12 mouse cellular contexts compared by ENCODE assay signal in genomic region chr5:89043846-89044245, GRCm38 (mm10).
DNase-seq lines count a peak whose midpoint lies in the region; ATAC-seq and TF ChIP-seq lines count a peak whose summit lies in the region.
"Had no signal": no experiment of that assay in that cellular context is flagged by ENCODE, and none has a peak within 500 bp of the region (broad histone marks: within the 10 kb centered on the region; RNA-seq: fewer than 3 reads in every experiment).

No protein-coding gene starts in this region.

- H3K4me2 ChIP-seq in forebrain, embryonic 15.5 days (replicated peaks): no peak overlapping the region
- no peak overlapping the region for H3K4me2 ChIP-seq in forebrain, embryonic 12.5 days
- no peak overlapping the region for H3K4me2 ChIP-seq in lung, embryonic 14.5 days
- no peak overlapping the region for H3K4me2 ChIP-seq in forebrain, embryonic 16.5 days (ENCODE audit: low read length)
- H3K4me2 ChIP-seq in limb, embryonic 13.5 days (replicated peaks): no peak overlapping the region
- H3K4me2 ChIP-seq: kidney, embryonic 15.5 days had no signal

- ATAC-seq in forebrain, embryonic 15.5 days (replicated peaks): peak; percentile 83
- no peak for ATAC-seq in forebrain, embryonic 12.5 days (ENCODE audit: low FRiP score)
- peak; percentile 91 for ATAC-seq in lung, embryonic 14.5 days (ENCODE audit: insufficient read depth)
- peak; percentile 88 for ATAC-seq in forebrain, embryonic 16.5 days
- peak; percentile 76 for ATAC-seq in limb, embryonic 13.5 days (ENCODE audit: low FRiP score, low read depth)

- 30% methylated on average over 5 of the region's 5 CpGs for WGBS in forebrain, embryonic 15.5 days
- 61% methylated on average over 5 of the region's 5 CpGs for WGBS in forebrain, embryonic 12.5 days
- 13% methylated on average over 5 of the region's 5 CpGs for WGBS in lung, embryonic 14.5 days
- WGBS in forebrain, embryonic 16.5 days: 24% methylated on average over 5 of the region's 5 CpGs
- 13% methylated on average over 5 of the region's 5 CpGs for WGBS in limb, embryonic 13.5 days

- H3K4me3 ChIP-seq in forebrain, embryonic 15.5 days: no peak overlapping the region
- no peak overlapping the region for H3K4me3 ChIP-seq in forebrain, embryonic 12.5 days (replicated peaks)
- no peak overlapping the region for H3K4me3 ChIP-seq in lung, embryonic 14.5 days (ENCODE audit: low read depth, low read length)
- no peak overlapping the region for H3K4me3 ChIP-seq in forebrain, embryonic 16.5 days (replicated peaks; ENCODE audit: low read length)
- H3K4me3 ChIP-seq in limb, embryonic 13.5 days: no peak overlapping the region
- H3K4me3 ChIP-seq: erythroblast, embryonic 14.5 days; kidney, embryonic 15.5 days had no signal

- peaks cover 18% of the 10 kb centered on the region for H3K4me1 ChIP-seq in forebrain, embryonic 15.5 days
- H3K4me1 ChIP-seq in forebrain, embryonic 12.5 days: no peaks in the 10 kb centered on the region
- peaks cover 9% of the 10 kb centered on the region for H3K4me1 ChIP-seq in lung, embryonic 14.5 days (ENCODE audit: insufficient read depth)
- peaks cover 10% of the 10 kb centered on the region for H3K4me1 ChIP-seq in forebrain, embryonic 16.5 days (replicated peaks; ENCODE audit: control insufficient read depth, insufficient read depth, low read length)
- H3K4me1 ChIP-seq in limb, embryonic 13.5 days: peaks cover 20% of the 10 kb centered on the region
- H3K4me1 ChIP-seq: kidney, embryonic 15.5 days had no signal

- TF ChIP-seq CTCF in lung, embryonic 14.5 days (IDR thresholded peaks at IDR 0.05; ENCODE audit: low read depth): no peak

- H3K9ac ChIP-seq in forebrain, embryonic 15.5 days (replicated peaks): no peak overlapping the region
- H3K9ac ChIP-seq in forebrain, embryonic 12.5 days: no peak overlapping the region
- no peak overlapping the region for H3K9ac ChIP-seq in lung, embryonic 14.5 days
- H3K9ac ChIP-seq in forebrain, embryonic 16.5 days (replicated peaks; ENCODE audit: low read depth, low read length): no peak overlapping the region
- H3K9ac ChIP-seq in limb, embryonic 13.5 days: no peak overlapping the region
- H3K9ac ChIP-seq: kidney, embryonic 15.5 days; liver, embryonic 14.5 days had no signal

- peak; percentile 90 for DNase-seq in lung, embryonic 14.5 days
- DNase-seq in lung, postnatal 25 days (ENCODE audit: low spot score): no peak
- no peak for DNase-seq in layer of hippocampus, postnatal 25 days (ENCODE audit: extremely low spot score in 1 of 2, low spot score in 1 of 2)
- no peak for DNase-seq in spleen, postnatal 4 days (ENCODE audit: low spot score in 2 of 2)
- DNase-seq: cerebellum, adult 11-12 months had no signal

- H3K27me3 ChIP-seq in forebrain, embryonic 15.5 days: no peaks in the 10 kb centered on the region
- H3K27me3 ChIP-seq in forebrain, embryonic 12.5 days: no peaks in the 10 kb centered on the region
- no peaks in the 10 kb centered on the region for H3K27me3 ChIP-seq in lung, embryonic 14.5 days (ENCODE audit: insufficient read depth, low read length)
- H3K27me3 ChIP-seq in forebrain, embryonic 16.5 days (replicated peaks; ENCODE audit: control insufficient read depth, insufficient read depth, low read length): no peaks in the 10 kb centered on the region
- H3K27me3 ChIP-seq in limb, embryonic 13.5 days: no peaks in the 10 kb centered on the region
- H3K27me3 ChIP-seq: kidney, embryonic 15.5 days had no signal

- H3K9me3 ChIP-seq in forebrain, embryonic 15.5 days: no peaks in the 10 kb centered on the region
- H3K9me3 ChIP-seq in forebrain, embryonic 12.5 days: no peaks in the 10 kb centered on the region
- no peaks in the 10 kb centered on the region for H3K9me3 ChIP-seq in lung, embryonic 14.5 days (ENCODE audit: low read depth, low read length)
- no peaks in the 10 kb centered on the region for H3K9me3 ChIP-seq in forebrain, embryonic 16.5 days (ENCODE audit: control insufficient read depth, low read length)
- H3K9me3 ChIP-seq in limb, embryonic 13.5 days: no peaks in the 10 kb centered on the region
- H3K9me3 ChIP-seq: kidney, embryonic 15.5 days had no signal

- no peaks in the 10 kb centered on the region for H3K36me3 ChIP-seq in forebrain, embryonic 15.5 days
- H3K36me3 ChIP-seq in forebrain, embryonic 12.5 days (replicated peaks): no peaks in the 10 kb centered on the region
- peaks cover 3% of the 10 kb centered on the region; the same call in 1 of the 2 replicates for H3K36me3 ChIP-seq in lung, embryonic 14.5 days (ENCODE audit: insufficient read depth)
- H3K36me3 ChIP-seq in forebrain, embryonic 16.5 days (ENCODE audit: control insufficient read depth, insufficient read depth): no peaks in the 10 kb centered on the region
- H3K36me3 ChIP-seq in limb, embryonic 13.5 days: no peaks in the 10 kb centered on the region
- H3K36me3 ChIP-seq: kidney, embryonic 15.5 days had no signal

- peak overlapping the region; percentile 62 for H3K27ac ChIP-seq in forebrain, embryonic 15.5 days (replicated peaks)
- no peak overlapping the region for H3K27ac ChIP-seq in forebrain, embryonic 12.5 days
- H3K27ac ChIP-seq in lung, embryonic 14.5 days (ENCODE audit: low read depth): peak overlapping the region; percentile 60
- H3K27ac ChIP-seq in forebrain, embryonic 16.5 days (ENCODE audit: low read length): peak overlapping the region; percentile 13; the same call in 1 of the 2 replicates
- H3K27ac ChIP-seq in limb, embryonic 13.5 days: peak overlapping the region; percentile 65; the same call in 1 of the 2 replicates
- H3K27ac ChIP-seq: kidney, embryonic 15.5 days; liver, embryonic 14.5 days had no signal
